Mouse (Mus musculus): ENCODE measurements around the gene Cfap58. TPM values are rescaled to one million over a fixed set of nuclear protein-coding genes. Genes with fewer than 3 reads are reported as not detected.

The Cfap58 gene
- total and polyA plus RNA-seq, 2 experiments, result not detected

- no peaks in the 10 kb centered on the region for H3K4me1 ChIP-seq (ENCODE audit: control insufficient read depth, insufficient read depth, low read length)
- DNase-seq (ENCODE audit: extremely low read depth, low read depth, low spot score), result no peak
- peaks cover 3% of the 10 kb centered on the region; the same call in 1 of the 2 replicates for H3K27me3 ChIP-seq (ENCODE audit: control insufficient read depth, insufficient read depth, low read length)
- peak overlapping the region; percentile 88 for H3K4me3 ChIP-seq (ENCODE audit: insufficient read depth, low read depth, low read length)
- peaks cover 10% of the 10 kb centered on the region; the same call in 1 of the 2 replicates for H3K79me2 ChIP-seq (ENCODE audit: control insufficient read depth, insufficient read depth, low read length)
- TF ChIP-seq CTCF (IDR thresholded peaks at IDR 0.05; ENCODE audit: low read depth, low read length) (no peak), POLR2A (IDR thresholded peaks at IDR 0.05; ENCODE audit: extremely low read depth, insufficient read depth, low read length) (no peak)
- WGBS, result 3% methylated on average over 29 of the region's 29 CpGs
- no peaks in the 10 kb centered on the region for H3K36me3 ChIP-seq (ENCODE audit: control insufficient read depth, insufficient read depth, low read length)
- H3K27ac ChIP-seq (replicated peaks; ENCODE audit: insufficient read depth, low read depth, low read length), result peak overlapping the region; percentile 50
- peak overlapping the region; percentile 81 for H3K9ac ChIP-seq (ENCODE audit: low read depth, low read length)
Measured at GRCm38 (mm10) chr19:47918455-47919101, 18.9 kb upstream of the Cfap58 start.

GRCm38 (mm10) chr19:47919126-47919965, 18.1 kb upstream of the Cfap58 start, which contains the start of the genes Cfap43 and Itprip:
Gene Cfap43 (minus strand): TSS chr19:47919287.
Gene Itprip (minus strand): TSS chr19:47919299.
- Histone ChIP-seq H3K4me3 (ENCODE audit: insufficient read depth, low read depth, low read length) (peak within 1 kb of the TSS; percentile 88), H3K27ac (replicated peaks; ENCODE audit: insufficient read depth, low read depth, low read length) (peak within 1 kb of the TSS; percentile 90), H3K79me2 (ENCODE audit: control insufficient read depth, insufficient read depth, low read length) (peaks cover 10% of the 10 kb centered on the region; the same call in 1 of the 2 replicates), H3K27me3 (ENCODE audit: control insufficient read depth, insufficient read depth, low read length) (peaks cover 3% of the 10 kb centered on the region; the same call in 1 of the 2 replicates), H3K36me3 (ENCODE audit: control insufficient read depth, insufficient read depth, low read length) (no peaks in the 10 kb centered on the region), H3K9ac (ENCODE audit: low read depth, low read length) (peak within 1 kb of the TSS; percentile 81), H3K4me1 (ENCODE audit: control insufficient read depth, insufficient read depth, low read length) (no peaks in the 10 kb centered on the region)
- 1% methylated on average over 48 of the region's 48 CpGs for WGBS
- no peak for DNase-seq (ENCODE audit: extremely low read depth, low read depth, low spot score)
- TF ChIP-seq CTCF (IDR thresholded peaks at IDR 0.05; ENCODE audit: low read depth, low read length) (no peak), POLR2A (IDR thresholded peaks at IDR 0.05; ENCODE audit: extremely low read depth, insufficient read depth, low read length) (0 out of 2 replicates have a peak, but pooled peaks have one; percentile 20)

GRCm38 (mm10) chr19:47919966-47920375, 17.5 kb upstream of the Cfap58 start:
- H3K4me1 ChIP-seq (ENCODE audit: control insufficient read depth, insufficient read depth, low read length), result no peaks in the 10 kb centered on the region
- no peaks in the 10 kb centered on the region for H3K36me3 ChIP-seq (ENCODE audit: control insufficient read depth, insufficient read depth, low read length)
- peaks cover 10% of the 10 kb centered on the region; the same call in 1 of the 2 replicates for H3K79me2 ChIP-seq (ENCODE audit: control insufficient read depth, insufficient read depth, low read length)
- TF ChIP-seq CTCF (IDR thresholded peaks at IDR 0.05; ENCODE audit: low read depth, low read length) (no peak), POLR2A (IDR thresholded peaks at IDR 0.05; ENCODE audit: extremely low read depth, insufficient read depth, low read length) (no peak)
- 0 out of 2 replicates have a peak overlapping the region, but pooled peaks have one; percentile 13 for H3K27ac ChIP-seq (replicated peaks; ENCODE audit: insufficient read depth, low read depth, low read length)
- DNase-seq (ENCODE audit: extremely low read depth, low read depth, low spot score), result no peak
- no peak overlapping the region for H3K4me3 ChIP-seq (ENCODE audit: insufficient read depth, low read depth, low read length)
- peaks cover 3% of the 10 kb centered on the region; the same call in 1 of the 2 replicates for H3K27me3 ChIP-seq (ENCODE audit: control insufficient read depth, insufficient read depth, low read length)
- 10% methylated on average over 8 of the region's 8 CpGs for WGBS
- no peak overlapping the region for H3K9ac ChIP-seq (ENCODE audit: low read depth, low read length)

- Histone ChIP-seq H3K4me3 (ENCODE audit: insufficient read depth, low read depth, low read length) (no peak overlapping the region), H3K79me2 (ENCODE audit: control insufficient read depth, insufficient read depth, low read length) (no peaks in the 10 kb centered on the region), H3K9ac (ENCODE audit: low read depth, low read length) (no peak overlapping the region), H3K36me3 (ENCODE audit: control insufficient read depth, insufficient read depth, low read length) (no peaks in the 10 kb centered on the region), H3K27ac (replicated peaks; ENCODE audit: insufficient read depth, low read depth, low read length) (peak overlapping the region; percentile 85), H3K27me3 (ENCODE audit: control insufficient read depth, insufficient read depth, low read length) (no peaks in the 10 kb centered on the region), H3K4me1 (ENCODE audit: control insufficient read depth, insufficient read depth, low read length) (no peaks in the 10 kb centered on the region)
- no peak for DNase-seq (ENCODE audit: extremely low read depth, low read depth, low spot score)
- WGBS, result 64% methylated on average over 7 of the region's 7 CpGs
- TF ChIP-seq CTCF (IDR thresholded peaks at IDR 0.05; ENCODE audit: low read depth, low read length) (no peak), POLR2A (IDR thresholded peaks at IDR 0.05; ENCODE audit: extremely low read depth, insufficient read depth, low read length) (no peak)
Measured at GRCm38 (mm10) chr19:47925819-47926218, 11.7 kb upstream of the Cfap58 start.

- TF ChIP-seq CTCF (IDR thresholded peaks at IDR 0.05; ENCODE audit: low read depth, low read length) (no peak), POLR2A (IDR thresholded peaks at IDR 0.05; ENCODE audit: extremely low read depth, insufficient read depth, low read length) (no peak)
- no peak overlapping the region for H3K4me3 ChIP-seq (ENCODE audit: insufficient read depth, low read depth, low read length)
- H3K27me3 ChIP-seq (ENCODE audit: control insufficient read depth, insufficient read depth, low read length), result no peaks in the 10 kb centered on the region
- no peak overlapping the region for H3K27ac ChIP-seq (replicated peaks; ENCODE audit: insufficient read depth, low read depth, low read length)
- no peak overlapping the region for H3K9ac ChIP-seq (ENCODE audit: low read depth, low read length)
- no peaks in the 10 kb centered on the region for H3K4me1 ChIP-seq (ENCODE audit: control insufficient read depth, insufficient read depth, low read length)
- WGBS, result 84% methylated on average over 2 of the region's 2 CpGs
- H3K36me3 ChIP-seq (ENCODE audit: control insufficient read depth, insufficient read depth, low read length), result no peaks in the 10 kb centered on the region
- no peak for DNase-seq (ENCODE audit: extremely low read depth, low read depth, low spot score)
- H3K79me2 ChIP-seq (ENCODE audit: control insufficient read depth, insufficient read depth, low read length), result no peaks in the 10 kb centered on the region
Measured at GRCm38 (mm10) chr19:47927032-47927431, 10.4 kb upstream of the Cfap58 start.
